Mouse (Mus musculus): ENCODE results near the gene Mib2.
"Not testable (repeated sequence)": the region's sequence is repeated elsewhere in the genome, so short reads cannot be mapped to it uniquely, and the experiment has no call there.

Mib2 gene

DNA sequence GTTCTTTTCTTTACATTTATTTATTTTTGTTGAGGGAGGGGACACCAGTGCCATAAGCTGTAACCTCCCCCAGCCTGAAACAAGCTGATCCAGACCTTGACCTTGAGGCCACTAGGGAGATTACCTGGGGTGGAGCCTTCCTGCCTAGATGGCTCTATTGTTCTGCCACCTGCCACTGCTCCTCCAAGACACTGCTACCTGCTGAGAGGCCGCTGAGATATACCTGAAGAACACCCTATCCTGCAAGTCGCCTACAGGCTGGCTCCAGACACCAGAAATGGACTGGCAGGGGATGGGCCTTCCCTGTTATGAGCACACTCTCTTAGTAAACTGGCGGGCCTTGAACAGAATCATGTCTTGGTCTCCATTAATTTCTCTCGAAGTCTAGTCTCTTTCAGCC, 1.2 kb upstream of the Mib2 start:
- DNase-seq (ENCODE audit: low spot score) = not testable (repeated sequence)

DNA sequence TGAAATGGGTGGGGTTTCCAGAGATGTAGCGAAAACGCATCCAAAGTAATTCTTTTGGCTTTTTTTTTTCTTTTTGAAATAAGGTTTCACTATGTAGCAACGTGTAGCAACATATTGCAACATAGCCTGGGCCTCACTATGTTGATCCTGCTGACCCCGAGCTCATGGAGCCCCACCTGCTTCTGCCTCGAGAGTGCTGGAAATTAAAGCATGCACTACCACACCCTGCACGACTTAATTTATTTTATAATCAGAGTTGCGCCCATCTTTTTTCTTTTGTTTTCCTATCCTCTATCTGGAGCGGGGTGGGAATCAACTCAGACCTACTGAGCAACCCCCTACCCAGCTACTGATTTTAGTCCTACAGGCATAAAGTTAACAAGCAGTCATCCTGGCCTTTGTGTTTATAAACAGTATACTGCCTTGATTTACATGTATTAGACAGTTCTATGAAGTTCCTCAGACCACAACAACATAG, 639 bp upstream of the Mib2 start:
- DNase-seq (ENCODE audit: low spot score) = no peak

DNA sequence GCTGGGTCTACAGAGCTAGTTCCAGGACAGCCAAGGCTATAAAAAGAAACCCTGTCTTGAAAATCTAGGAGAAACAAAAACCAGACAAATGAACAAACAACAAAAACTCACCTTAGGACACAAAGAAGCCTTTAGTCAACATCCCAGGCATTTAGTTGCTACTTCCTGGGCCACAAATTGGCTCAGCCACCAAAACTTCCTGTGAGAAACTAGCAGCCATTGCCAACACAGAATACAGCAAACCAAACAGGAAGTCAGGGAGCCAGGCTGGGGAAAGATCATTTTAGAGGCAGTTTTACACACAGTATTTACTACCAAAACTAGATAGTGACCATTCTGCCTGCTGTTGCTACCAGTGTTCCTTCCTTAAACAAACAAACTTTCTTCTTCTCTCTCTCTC, 2.1 kb downstream of the Mib2 start:
- DNase-seq (ENCODE audit: low spot score) = no peak

DNA sequence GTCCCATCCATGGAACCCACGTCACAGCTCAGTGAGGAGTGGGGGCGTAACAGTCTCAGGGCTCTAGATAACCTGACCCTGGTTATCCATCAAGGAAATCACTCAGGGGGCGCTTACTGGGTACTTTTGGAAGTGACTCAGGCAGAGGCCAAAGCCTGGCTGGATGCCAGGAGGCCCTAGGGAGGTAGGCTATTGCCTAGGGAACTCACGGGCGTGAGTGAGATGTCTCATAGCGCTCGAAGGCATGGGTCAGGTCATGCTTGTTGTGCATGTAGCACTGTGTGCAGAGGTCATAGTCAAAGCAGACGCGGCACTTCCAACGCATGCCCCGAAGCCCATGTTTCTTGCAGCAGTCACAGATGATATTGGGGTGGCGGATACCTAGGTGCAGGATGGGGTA, 8.4 kb downstream of the Mib2 start:
- DNase-seq (ENCODE audit: low spot score) = peak; percentile 45

DNA sequence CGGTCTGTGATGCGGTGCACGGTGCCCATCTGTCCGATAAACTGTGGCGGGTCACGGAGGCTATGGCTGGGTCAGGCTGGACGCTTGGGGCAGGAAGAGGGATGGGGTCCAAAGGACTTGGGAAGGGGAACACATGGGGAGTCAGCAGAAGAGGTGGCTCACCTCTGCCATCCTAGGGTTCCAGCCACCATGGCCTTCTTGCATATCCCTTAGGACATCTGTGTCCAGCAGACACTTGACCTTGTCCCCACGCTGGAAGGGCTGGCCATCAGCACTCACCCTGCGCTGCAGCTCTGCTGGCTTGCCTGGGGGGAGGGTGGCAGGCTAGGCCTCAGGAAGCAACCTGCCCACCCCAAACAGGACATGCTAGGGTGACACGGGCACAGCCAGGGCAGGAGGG, 10.0 kb downstream of the Mib2 start:
- DNase-seq (ENCODE audit: low spot score) = no peak

DNA sequence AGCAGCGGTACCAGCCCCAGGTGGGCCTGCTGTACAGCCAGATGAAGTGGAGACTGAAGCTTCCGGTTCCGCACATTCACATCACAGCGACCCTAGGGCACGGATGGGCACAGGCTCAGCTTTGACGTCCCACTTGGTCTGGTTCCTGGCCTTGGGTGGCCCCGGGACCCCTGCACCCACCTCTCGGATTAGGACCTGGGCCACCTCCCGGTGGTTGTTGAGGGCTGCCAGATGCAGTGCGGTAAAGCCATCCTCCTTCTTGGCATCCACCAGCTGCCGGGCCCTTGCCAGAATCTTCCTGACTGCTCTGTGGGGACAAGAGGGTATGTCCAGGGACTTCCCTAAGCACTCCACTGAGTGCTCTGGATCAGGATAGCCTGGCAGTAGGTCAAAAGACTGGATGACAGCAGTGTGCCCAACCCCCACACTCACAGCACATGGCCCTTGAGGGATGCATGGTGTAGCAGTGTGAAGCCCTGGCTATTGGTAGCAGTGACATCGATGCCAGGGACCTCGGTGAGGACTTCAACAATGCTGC, 12.7 kb downstream of the Mib2 start:
- no peak for DNase-seq (ENCODE audit: low spot score)

DNA sequence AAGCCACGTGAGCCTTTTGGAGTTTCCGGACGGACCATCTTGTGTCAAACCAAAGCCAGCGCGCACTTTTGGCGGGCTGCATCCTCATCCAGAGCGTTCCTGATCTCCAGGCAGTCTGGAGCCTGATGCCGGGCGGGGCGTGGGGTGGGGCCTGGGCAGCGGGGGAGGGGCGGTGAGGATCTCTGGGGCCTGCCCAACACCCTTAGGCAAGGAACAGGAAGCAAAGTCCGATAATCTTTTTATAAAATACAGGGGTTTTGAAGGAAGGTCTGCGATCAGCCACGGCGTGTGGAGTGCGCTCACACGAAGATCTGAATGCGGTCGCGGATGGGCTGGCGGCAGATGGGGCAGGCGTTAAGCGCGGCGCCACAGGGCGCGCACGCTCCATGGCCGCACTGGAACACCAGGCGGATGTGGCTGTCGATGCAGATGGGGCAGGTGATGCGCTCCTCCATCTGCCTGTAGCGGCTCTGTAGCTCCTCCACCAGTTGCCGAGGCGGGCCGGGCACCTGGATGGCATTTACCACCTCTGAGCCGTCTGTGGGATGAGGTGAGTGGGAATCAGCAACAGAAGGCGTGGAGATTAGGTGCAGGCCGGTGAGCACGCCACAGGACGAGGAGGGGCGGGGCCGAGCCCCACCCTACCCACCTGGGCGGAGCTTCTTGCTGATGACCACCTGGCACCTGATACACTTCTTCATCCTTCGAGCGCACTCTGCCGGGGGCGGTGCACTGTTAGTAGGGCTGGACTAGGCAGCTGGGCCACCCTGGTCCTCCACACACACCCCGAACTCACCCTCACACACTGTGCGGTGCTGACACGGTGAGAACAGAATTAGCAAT, 14.3 kb downstream of the Mib2 start:
- peak; percentile 63 for DNase-seq (ENCODE audit: low spot score)

DNA sequence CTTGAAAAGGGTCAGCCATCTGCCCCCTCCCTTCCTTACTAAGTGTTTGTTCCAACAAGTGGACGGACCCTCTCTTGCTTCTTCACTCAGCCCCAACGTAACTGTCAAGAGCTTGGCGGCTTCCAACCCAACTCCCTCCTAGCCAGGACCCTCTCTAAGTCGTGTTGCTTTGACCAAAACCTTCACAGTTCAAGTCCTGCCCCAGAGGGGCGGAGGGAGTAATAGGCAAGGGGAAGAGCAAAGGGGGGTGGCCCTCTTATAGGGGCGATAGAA, 14.9 kb downstream of the Mib2 start:
- DNase-seq (ENCODE audit: low spot score) = no peak

DNA sequence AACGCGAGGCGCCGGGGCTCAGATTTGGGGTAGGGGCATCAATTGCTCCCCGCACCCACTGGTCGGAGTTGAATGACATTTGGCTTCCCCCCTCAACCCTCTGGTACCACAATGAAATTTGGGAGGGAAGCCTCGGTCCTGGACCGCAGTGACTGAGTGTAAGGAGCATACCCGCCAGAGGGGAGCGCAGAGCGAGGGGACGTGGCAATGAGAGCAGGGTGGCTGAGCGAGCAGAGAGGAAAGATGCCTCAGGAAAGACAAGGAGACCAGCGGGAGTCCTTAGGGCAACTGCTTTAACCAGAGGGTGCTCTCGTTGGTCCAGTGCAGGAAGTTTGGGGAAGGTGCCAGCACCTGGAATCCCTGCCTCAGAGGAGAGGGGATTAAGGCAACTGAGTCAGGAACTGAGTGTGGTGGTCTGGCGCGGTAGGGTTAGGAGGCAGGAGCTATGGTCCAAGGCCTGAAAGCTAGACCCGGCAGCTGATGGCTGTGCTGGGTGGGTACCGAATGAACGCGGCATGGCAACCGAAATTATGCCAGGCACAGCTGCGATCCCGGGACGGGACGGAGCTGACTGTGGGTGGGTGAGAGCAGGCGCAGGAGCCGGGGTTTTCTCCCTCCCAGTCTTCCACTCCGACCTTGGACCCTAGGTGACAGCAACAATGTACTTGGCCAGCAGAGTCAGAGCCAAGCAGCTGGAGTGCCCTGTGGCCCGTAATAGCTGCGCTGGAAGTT, 15.4 kb downstream of the Mib2 start:
- DNase-seq (ENCODE audit: low spot score) = no peak

DNA sequence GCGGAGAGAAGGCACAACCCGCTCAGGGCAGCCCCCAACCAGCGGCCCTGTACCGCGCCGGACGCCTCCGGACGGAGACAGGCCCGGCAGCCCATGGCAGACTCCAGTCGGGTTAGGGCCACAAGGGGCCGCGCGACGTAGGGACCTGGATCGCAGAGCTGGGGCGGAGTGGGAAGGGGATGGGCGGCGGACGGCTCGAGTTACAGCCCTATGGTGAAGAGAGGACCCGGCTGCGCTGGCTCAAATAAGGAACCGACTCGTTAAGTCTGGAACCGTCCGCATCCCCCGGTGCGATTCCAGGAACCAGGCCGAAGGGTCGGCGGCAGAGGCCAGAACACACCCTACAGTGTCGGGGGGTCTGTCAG, 15.9 kb downstream of the Mib2 start, which contains the start of gene Mmp23:
Gene Mmp23 (minus strand): TSS at position 299 of the 365 bp plus-strand sequence.
- DNase-seq (ENCODE audit: low spot score) = peak; percentile 59

DNA sequence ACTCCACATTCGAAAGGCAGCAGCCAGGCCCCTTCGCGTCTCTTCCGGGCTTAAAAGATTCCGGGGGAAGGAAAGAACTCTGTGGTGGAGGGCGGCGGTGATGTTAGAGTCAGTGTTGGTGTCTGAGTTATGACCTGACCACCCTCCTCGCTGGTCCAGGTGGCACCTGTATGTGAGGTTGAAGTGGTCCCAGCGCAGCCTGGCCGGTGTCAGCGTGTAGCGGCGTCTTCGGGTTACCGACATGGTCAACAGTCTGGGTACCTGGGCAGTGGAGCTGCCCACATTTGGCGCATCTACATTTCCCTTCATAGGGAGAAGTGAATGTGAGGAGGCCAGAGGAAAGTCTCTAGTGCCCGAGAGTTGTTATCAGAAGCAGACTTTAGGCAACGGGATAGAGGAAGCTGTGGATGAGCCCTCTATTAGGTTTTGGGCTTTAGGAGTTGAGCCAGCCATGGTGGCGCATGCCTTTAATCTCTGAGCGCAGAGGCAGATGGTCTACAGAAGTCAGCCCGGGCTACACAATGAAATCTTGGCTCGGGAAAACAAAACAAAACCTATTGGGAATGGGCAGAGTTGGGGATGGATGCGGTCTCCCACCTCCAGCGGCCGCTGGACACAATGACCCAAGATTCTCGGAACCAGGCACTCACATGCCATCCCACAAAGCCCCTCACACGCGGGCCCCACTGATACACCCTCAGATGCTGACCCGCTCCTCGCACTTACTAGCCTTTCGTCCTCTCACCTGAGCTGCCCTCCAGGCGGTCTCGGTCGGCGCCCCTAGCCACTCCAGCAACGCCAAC, 16.5 kb downstream of the Mib2 start:
- no peak for DNase-seq (ENCODE audit: low spot score)

DNA sequence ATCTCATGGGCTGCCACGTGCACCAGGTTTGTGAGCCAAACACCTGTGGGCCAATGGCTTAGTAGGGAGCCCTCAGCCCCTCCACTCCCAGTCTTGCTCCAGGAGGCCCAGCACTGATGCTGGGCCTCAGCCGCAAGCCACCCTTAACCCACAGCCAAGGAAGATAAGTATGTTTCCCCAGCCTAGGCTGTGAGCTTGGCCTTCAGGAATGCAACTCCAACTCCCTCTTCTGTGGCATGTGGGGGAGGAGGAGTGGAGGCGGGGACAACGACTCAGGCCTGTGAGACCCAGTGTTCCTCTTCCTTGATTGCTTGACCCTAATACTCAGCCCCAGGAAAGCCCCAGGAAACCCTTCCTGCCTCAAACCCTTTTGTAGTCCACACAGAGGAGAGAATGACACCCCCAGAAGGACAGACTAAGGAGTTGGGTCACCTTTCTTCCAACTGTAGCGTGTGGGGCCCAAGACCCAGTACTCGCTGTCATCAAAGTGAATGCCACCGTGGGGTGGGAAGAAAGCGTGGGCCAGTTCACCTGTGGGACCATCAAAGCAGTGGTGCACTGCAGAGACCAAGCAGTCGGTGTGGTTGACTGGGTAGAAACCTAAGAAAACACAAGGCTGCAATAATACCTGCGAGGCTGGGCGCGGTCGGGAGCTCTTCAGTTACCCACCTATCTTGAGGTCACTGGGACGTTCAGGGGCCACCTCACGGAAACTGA, 17.3 kb downstream of the Mib2 start:
- peak; percentile 51 for DNase-seq (ENCODE audit: low spot score)

DNA sequence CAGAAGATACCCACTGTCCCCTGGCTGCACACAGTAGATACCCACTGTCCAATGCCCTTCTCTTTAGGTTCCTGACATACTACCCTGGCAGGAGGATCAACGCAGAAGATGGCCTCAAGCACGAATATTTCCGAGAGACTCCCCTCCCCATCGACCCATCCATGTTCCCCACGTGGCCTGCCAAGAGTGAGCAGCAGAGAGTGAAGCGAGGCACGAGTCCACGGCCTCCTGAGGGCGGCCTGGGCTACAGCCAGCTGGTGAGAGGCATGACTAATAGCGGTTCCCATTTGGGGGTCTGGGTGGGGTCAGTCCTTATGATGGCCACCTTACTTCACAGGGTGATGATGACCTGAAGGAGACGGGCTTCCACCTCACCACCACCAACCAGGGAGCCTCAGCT, 19.6 kb downstream of the Mib2 start:
- DNase-seq (ENCODE audit: low spot score) = no peak

DNA sequence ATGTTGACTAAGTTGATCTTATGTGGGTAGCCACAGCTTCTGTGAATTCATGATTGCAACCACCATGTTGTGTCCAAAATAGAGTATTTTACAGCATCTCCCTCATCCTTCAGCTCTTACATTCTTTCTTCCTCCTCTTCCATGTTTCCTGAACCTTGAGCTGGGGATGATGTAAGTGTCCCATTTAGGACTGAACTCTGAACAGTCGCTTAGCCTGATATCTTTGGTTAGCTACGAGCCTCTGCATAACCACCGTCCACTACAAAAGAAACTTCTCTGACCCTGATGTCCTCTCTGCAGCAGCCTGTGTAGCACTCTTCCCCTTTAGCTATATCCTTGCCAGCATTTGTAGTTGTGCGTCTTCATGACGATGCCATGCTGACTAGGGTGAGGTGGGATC, 23.3 kb downstream of the Mib2 start:
- no peak for DNase-seq (ENCODE audit: low spot score)

DNA sequence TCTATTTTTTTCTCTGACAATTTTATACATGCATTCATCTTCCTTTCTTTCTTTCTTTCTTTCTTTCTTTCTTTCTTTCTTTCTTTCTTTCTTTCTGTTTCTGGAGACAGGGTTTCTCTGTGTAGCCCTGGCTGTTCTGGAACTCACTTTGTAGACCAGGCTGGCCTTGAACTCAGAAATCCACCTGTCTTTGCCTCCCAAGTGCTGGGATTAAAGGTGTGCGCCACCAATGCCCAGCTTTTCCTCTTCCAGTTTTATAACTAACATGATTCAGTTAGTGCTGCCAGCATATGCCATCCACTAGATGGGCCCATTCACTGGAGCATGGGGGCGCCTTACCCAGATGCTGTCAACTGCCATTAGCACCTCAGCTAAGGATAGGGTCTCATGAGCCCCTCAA, 23.7 kb downstream of the Mib2 start, which contains the start of gene Gm10563:
Gene Gm10563 (minus strand): TSS at position 101 of the 400 bp plus-strand sequence.
- DNase-seq (ENCODE audit: low spot score) = not testable (repeated sequence)

DNA sequence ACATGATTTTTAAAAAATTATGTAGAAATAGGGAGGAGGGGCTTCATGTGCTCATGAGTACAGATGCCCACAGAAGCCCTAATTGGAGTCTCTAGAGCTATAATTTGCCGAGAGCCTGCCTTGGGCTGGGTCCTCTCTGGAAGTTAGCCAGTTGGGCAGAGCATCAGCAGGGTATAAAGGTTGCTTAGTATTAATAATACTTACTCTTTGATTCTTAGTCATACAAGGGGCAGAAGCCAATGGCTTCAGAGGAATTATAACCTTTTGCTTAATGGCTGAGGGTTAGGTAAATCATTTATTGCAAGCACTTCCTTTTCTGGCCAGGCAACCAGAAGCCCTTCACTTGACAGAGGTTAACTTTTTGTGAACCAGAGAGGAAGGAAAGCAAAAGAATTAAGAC, 25.5 kb downstream of the Mib2 start:
- no peak for DNase-seq (ENCODE audit: low spot score)

DNA sequence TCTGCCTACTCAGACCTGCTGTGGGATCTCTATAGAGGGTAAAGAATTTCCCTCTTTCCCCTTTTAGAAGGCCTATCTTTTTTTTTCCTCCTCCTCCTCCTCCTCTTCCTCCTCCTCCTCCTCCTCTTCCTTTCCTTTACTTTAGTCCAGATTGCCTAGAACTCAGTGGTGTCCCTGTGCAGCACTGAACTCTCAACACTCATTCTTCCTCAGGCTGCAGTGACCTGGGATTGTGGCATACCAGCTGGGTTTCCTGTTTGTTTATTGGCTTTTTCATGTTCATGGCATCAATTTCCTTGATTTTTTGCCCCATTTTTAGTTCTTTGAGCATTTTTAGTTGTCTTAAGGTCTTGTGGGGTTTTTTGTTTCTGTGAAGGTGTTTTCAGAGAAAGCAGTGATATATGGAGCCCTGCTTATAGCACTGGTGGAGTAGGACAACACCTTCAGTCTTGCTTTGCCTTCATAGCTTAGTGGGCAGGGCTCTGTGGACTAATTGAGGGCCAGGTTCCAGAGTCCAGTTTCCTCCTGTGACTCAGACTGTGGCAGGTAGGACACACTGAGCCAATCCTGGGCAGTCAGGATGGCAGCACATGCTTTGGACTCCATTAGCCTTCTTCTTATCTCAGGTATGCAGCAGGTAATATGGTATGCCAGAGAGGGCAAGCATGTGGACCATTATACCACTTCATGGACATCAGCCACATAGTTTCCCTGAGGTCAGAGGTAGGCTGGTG, 33.1 kb downstream of the Mib2 start:
- DNase-seq (ENCODE audit: low spot score) = no peak

DNA sequence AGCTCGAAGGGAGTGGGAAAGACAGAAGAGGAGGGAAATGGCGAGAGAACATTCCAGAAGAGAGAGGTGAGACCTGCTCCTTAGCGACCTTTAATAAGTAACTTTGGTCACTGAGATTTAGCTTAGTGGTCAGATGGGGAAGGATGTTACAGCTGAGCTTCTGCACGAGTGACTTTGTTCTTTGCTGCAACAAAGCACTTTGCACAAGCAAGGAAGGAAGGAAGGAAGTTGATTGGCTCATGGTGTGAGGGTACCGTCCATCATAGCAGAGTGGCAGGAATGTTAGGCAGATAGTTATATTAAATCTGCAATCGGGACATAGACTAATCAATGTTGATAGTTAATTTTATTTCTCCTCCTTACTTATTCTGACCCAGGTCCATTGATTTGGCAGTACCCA, 38.7 kb downstream of the Mib2 start:
- DNase-seq (ENCODE audit: low spot score) = no peak

DNA sequence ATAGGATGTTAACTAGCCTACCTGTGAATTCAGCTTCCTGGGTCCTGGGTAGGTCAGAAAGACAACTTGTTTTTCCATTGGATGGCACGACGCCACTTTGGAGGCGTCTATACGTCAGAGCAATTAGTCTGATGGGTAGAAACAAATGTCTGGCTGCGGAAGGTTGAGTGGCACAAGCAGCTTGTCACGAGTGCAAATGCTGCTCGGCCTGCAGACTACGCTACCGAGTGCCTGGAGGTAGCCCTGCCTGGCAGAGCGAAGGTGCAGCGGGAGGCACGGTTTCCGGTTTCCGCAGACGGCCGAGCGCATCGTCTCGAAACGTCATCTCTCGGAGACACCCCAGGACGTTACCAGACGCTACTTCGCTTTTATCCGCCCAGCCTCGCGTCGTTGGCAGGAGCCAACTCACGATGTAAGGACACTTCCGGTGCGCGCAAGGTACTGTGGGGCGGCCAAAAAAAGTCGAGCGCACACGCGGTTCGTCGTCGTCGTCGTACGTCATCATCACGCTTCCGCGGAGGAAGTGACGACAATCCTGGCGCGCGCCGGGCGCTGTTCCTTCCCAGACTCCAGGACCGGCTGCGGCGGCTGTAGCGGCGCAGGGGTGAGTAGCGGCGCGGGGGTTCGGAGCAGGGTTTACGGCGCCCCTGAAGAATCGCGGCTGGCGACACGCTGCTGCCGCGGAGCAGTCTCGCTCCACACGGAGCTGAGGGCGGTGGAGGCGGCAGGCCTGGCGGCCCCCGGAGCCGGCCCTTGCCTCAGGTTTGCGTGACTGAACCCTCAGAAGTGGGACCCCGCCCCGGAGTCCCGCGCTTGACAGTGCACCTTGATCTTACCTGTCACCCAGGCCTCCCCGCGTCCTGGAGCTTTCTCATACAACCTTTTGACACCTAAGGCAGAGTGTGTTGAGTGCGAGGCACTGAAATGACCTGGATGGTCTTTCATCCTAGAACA, 44.4 kb downstream of the Mib2 start, which contains the start of gene Cdk11b:
Gene Cdk11b (plus strand): TSS at position 517 of the 954 bp plus-strand sequence.
- peak; percentile 93 for DNase-seq (ENCODE audit: low spot score)

DNA sequence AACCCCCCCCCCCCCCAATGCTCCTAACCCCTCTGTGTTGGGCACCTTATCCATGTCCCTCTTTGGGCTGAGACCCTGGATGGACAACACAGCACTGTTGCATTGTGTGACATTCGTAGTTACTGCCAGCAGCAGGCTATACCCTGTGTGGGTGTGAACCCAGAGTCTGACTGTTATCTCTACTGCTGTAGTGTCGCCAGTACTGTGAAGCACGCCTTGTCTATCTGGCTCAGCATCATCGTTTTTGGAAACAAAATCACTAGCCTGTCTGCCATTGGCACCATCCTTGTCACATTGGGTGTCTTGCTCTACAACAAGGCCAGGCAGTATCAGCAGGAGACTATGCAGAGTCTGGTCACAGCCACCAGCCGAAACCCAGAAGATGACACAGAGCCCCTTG, 50.7 kb downstream of the Mib2 start:
- no peak for DNase-seq (ENCODE audit: low spot score)

Measured in urinary bladder, postnatal 25 days (tissue).